Mouse (Mus musculus) liver, embryonic 12.5 days (tissue): ENCODE results near the gene Gpr161. TPM values are rescaled to one million over a fixed set of nuclear protein-coding genes. Genes with fewer than 3 reads are reported as not detected.

Experiments used
- ATAC-seq: fragments of 200-750 bp; cut with Nextera tagmentation; 2 replicates; pipeline ENCODE4 v1.8.0; 2017; ENCODE audit warnings: moderate number of reproducible peaks, mild to moderate bottlenecking, moderate library complexity
- H3K27ac ChIP-seq: fragments of 300-500 bp; sonication (generic); 2 replicates; pipeline ENCODE4 v1.5.1; 2016; ENCODE audit warnings: mild to moderate bottlenecking
- H3K27me3 ChIP-seq: fragments of 300-500 bp; sonication (generic); replicated peaks from 2 replicates; pipeline ENCODE4 v1.6.1; 2016; ENCODE audit warnings: mild to moderate bottlenecking, moderate library complexity
- H3K36me3 ChIP-seq: fragments of 300-500 bp; sonication (generic); 2 replicates; pipeline ENCODE4 v1.6.1; 2016; ENCODE audit warnings: mild to moderate bottlenecking, moderate library complexity
- H3K4me1 ChIP-seq: fragments of 300-500 bp; sonication (generic); 2 replicates; pipeline ENCODE4 v1.6.1; 2016
- H3K4me2 ChIP-seq: fragments of 300-500 bp; sonication (generic); 2 replicates; pipeline ENCODE4 v1.6.1; 2016; ENCODE audit warnings: mild to moderate bottlenecking, moderate library complexity
- H3K4me3 ChIP-seq: fragments of 300-500 bp; sonication (generic); 2 replicates; pipeline ENCODE4 v1.5.1; 2016; ENCODE audit warnings: mild to moderate bottlenecking, moderate library complexity
- H3K9ac ChIP-seq: fragments of 300-500 bp; sonication (generic); 2 replicates; pipeline ENCODE4 v1.6.1; 2016; ENCODE audit warnings: mild to moderate bottlenecking, moderate library complexity
- H3K9me3 ChIP-seq: fragments of 300-500 bp; sonication (generic); replicated peaks from 2 replicates; pipeline ENCODE4 v1.6.1; 2016; ENCODE audit warnings: mild to moderate bottlenecking, moderate library complexity
- WGBS: fragments of 180-500 bp; shearing (Covaris S2); methylation state at CpG from one replicate; pipeline ENCODE4 v1.1.7; 2016; ENCODE audit not compliant: insufficient replicate concordance; 5-methylcytosine and 5-hydroxymethylcytosine counted together
- polyA plus RNA-seq: library from polyadenylated mRNA; unstranded; fragments of >200 nt; fragmentation: Nextera tagmentation; extraction: Ambion mirVana; gene quantifications from 2 replicates; pipeline ENCODE4 v1.2.1, GENCODE M21; 2016

Gpr161 gene
- polyA plus RNA-seq, 1 experiment from 2014 or later = 0.14 TPM

GRCm38 (mm10) chr1:165356347-165356746, 60.8 kb downstream of the Gpr161 start:
- peak overlapping the region; percentile 25; the same call in 1 of the 2 replicates for H3K4me2 ChIP-seq
- WGBS = 4% methylated on average over 2 of the region's 2 CpGs
- no peaks in the 10 kb centered on the region for H3K27me3 ChIP-seq

GRCm38 (mm10) chr1:165363271-165363670, 67.7 kb downstream of the Gpr161 start:
- H3K9ac ChIP-seq = no peak overlapping the region
- H3K4me3 ChIP-seq = no peak overlapping the region
- H3K9me3 ChIP-seq = no peaks in the 10 kb centered on the region
- H3K4me1 ChIP-seq = no peaks in the 10 kb centered on the region
- H3K27ac ChIP-seq = no peak overlapping the region
- peaks cover 5% of the 10 kb centered on the region for H3K36me3 ChIP-seq
- WGBS = 75% methylated on average over 2 of the region's 2 CpGs
- no peak for ATAC-seq
- no peaks in the 10 kb centered on the region for H3K27me3 ChIP-seq
- H3K4me2 ChIP-seq = no peak overlapping the region

More at GRCm38 (mm10) chr1:165356347-165356746, 60.8 kb downstream of the Gpr161 start:
- Histone ChIP-seq H3K4me3 (no peak overlapping the region), H3K36me3 (peaks cover 12% of the 10 kb centered on the region), H3K9ac (no peak overlapping the region), H3K9me3 (no peaks in the 10 kb centered on the region), H3K27ac (no peak overlapping the region), H3K4me1 (peaks cover 15% of the 10 kb centered on the region)
- peak; percentile 77 for ATAC-seq

- H3K4me2 ChIP-seq = no peak overlapping the region
- 86% methylated on average over 3 of the region's 3 CpGs for WGBS
- no peak overlapping the region for H3K4me3 ChIP-seq
- peaks cover 5% of the 10 kb centered on the region for H3K36me3 ChIP-seq
- no peaks in the 10 kb centered on the region for H3K27me3 ChIP-seq
- no peak overlapping the region for H3K27ac ChIP-seq
- ATAC-seq = 0 out of 2 replicates have a peak, but pooled peaks have one; percentile 35
- no peak overlapping the region for H3K9ac ChIP-seq
- no peaks in the 10 kb centered on the region for H3K9me3 ChIP-seq
- H3K4me1 ChIP-seq = no peaks in the 10 kb centered on the region
Measured at GRCm38 (mm10) chr1:165365057-165365456, 69.5 kb downstream of the Gpr161 start.

- WGBS = 80% methylated on average over 4 of the region's 4 CpGs
- Histone ChIP-seq H3K4me2 (no peak overlapping the region), H3K27me3 (no peaks in the 10 kb centered on the region), H3K27ac (no peak overlapping the region), H3K4me3 (no peak overlapping the region), H3K36me3 (peaks cover 9% of the 10 kb centered on the region; the same call in 1 of the 2 replicates), H3K9me3 (no peaks in the 10 kb centered on the region), H3K4me1 (no peaks in the 10 kb centered on the region), H3K9ac (no peak overlapping the region)
- no peak for ATAC-seq
Measured at GRCm38 (mm10) chr1:165370990-165371389, 75.4 kb downstream of the Gpr161 start.

- Histone ChIP-seq H3K27me3 (no peaks in the 10 kb centered on the region), H3K9me3 (no peaks in the 10 kb centered on the region), H3K4me1 (peaks cover 10% of the 10 kb centered on the region), H3K4me3 (no peak overlapping the region), H3K4me2 (no peak overlapping the region), H3K36me3 (peaks cover 15% of the 10 kb centered on the region; the same call in 1 of the 2 replicates), H3K9ac (no peak overlapping the region), H3K27ac (no peak overlapping the region)
- no peak for ATAC-seq
- 77% methylated on average over 9 of the region's 9 CpGs for WGBS
Measured at GRCm38 (mm10) chr1:165373839-165374238, 78.2 kb downstream of the Gpr161 start.

Other genes with a start within 250 kb of the Gpr161 start
- gene Tbx19, start 135.0 kb upstream of the Gpr161 start, polyA plus RNA-seq = not detected in 2 replicates
- gene Sft2d2, start 101.4 kb upstream of the Gpr161 start, polyA plus RNA-seq = 8.0 and 8.6 TPM in 2 replicates
- 55.9 and 58.7 TPM in 2 replicates for gene Tiprl, start 58.8 kb upstream of the Gpr161 start, polyA plus RNA-seq
- gene Dcaf6, start 164.7 kb downstream of the Gpr161 start, polyA plus RNA-seq = 15.5 and 15.9 TPM in 2 replicates
- 184 and 196 TPM in 2 replicates for gene Mpc2, start 164.8 kb downstream of the Gpr161 start, polyA plus RNA-seq
- not detected in 2 replicates for gene Adcy10, start 189.4 kb downstream of the Gpr161 start, polyA plus RNA-seq